In the genomic region with DNA sequence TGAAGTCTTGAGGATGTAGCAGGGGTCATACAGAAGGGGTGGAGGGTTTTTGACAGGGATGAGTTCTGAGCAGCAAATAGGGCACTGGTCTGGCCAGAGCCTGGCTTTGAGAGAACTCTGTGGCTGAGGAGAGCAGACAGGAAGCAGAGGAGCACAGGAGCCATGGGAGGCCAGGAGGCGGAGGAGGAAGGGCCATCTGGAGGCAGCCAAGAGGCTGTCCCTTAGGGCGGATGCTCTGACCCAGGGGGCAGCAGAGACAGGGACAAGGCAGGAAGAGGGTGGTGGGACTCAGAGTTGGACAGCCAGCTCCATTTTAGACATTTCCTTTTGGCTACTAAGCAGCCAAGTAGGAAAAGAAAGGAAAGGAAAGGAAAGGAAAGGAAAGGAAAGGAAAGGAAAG, we compare ENCODE assay signal across 8 mouse cellular contexts. TPM values are rescaled to one million over a fixed set of nuclear protein-coding genes. Genes with fewer than 3 reads are reported as not detected.
A peak's percentile ranks its signal among the peaks of the same experiment; 100 is the strongest.
DNase-seq lines count a peak whose midpoint lies in the region; ATAC-seq and TF ChIP-seq lines count a peak whose summit lies in the region.

No protein-coding gene starts in this region.

- ATAC-seq in forebrain, embryonic 13.5 days = no peak
- no peak for ATAC-seq in forebrain, postnatal 0 days

- peaks cover 19% of the 10 kb centered on the region for H3K4me1 ChIP-seq in forebrain, embryonic 13.5 days
- peaks cover 7% of the 10 kb centered on the region; the same call in 1 of the 2 replicates for H3K4me1 ChIP-seq in forebrain, postnatal 0 days (ENCODE audit: insufficient read depth)

- 0 out of 2 replicates have a peak overlapping the region, but pooled peaks have one; percentile 5 for H3K9ac ChIP-seq in forebrain, embryonic 13.5 days
- H3K9ac ChIP-seq in forebrain, postnatal 0 days = no peak overlapping the region

- no peak overlapping the region for H3K4me3 ChIP-seq in forebrain, embryonic 13.5 days
- no peak overlapping the region for H3K4me3 ChIP-seq in forebrain, postnatal 0 days (ENCODE audit: low read depth, low read length)

- DNase-seq in forebrain, postnatal 0 days = no peak
- DNase-seq in cerebellum, adult 8-10 months = peak; percentile 60
- peak; percentile 64 to 67 for DNase-seq in heart, postnatal 14 days
- DNase-seq in liver = peak; percentile 69
- DNase-seq in left cerebral cortex, adult 9 months (ENCODE audit: low spot score in 2 of 2) = no peak
- no peak for DNase-seq in left cerebral cortex, postnatal 25 days (ENCODE audit: low spot score in 2 of 2)
- DNase-seq in retina, postnatal 1 day = no peak

- no peaks in the 10 kb centered on the region for H3K9me3 ChIP-seq in forebrain, embryonic 13.5 days (replicated peaks)
- no peaks in the 10 kb centered on the region for H3K9me3 ChIP-seq in forebrain, postnatal 0 days (ENCODE audit: low read length)

- H3K27ac ChIP-seq in forebrain, embryonic 13.5 days = no peak overlapping the region
- no peak overlapping the region for H3K27ac ChIP-seq in forebrain, postnatal 0 days (ENCODE audit: low read depth, low read length)

- TF ChIP-seq CTCF in forebrain, postnatal 0 days (IDR thresholded peaks at IDR 0.05; ENCODE audit: low read depth) = no peak

- H3K36me3 ChIP-seq in forebrain, embryonic 13.5 days (ENCODE audit: poor library complexity, severe bottlenecking) = peaks cover 28% of the 10 kb centered on the region
- peaks cover 25% of the 10 kb centered on the region for H3K36me3 ChIP-seq in forebrain, postnatal 0 days (ENCODE audit: insufficient read depth)

- H3K4me2 ChIP-seq in forebrain, embryonic 13.5 days = no peak overlapping the region
- H3K4me2 ChIP-seq in forebrain, postnatal 0 days (ENCODE audit: low read depth) = no peak overlapping the region

- WGBS in forebrain, embryonic 13.5 days = 50% methylated on average over 2 of the region's 2 CpGs
- 60% methylated on average over 2 of the region's 2 CpGs for WGBS in forebrain, postnatal 0 days

- intact Hi-C loops in heart, postnatal 14 days (cut with DNase I) = loop anchor here (5.0 kb wide), 1 partner anchor 109 kb away; a partner anchor contains a TSS
- intact Hi-C loops in left cerebral cortex, postnatal 25 days (cut with DNase I) = loop anchor here (5.0 kb wide), 1 partner anchor 109 kb away; a partner anchor contains a TSS

- H3K27me3 ChIP-seq in forebrain, embryonic 13.5 days = no peaks in the 10 kb centered on the region
- no peaks in the 10 kb centered on the region for H3K27me3 ChIP-seq in forebrain, postnatal 0 days (ENCODE audit: insufficient read depth, low read length)

RNA-seq across cellular contexts. Expression of a gene that starts 3.6 kb away (rescaled TPM):
- polyA plus RNA-seq in forebrain, embryonic 13.5 days (2015; fragmentation: Nextera tagmentation; extraction: Ambion mirVana) = 65.4 and 69.8 TPM in 2 replicates
- total RNA-seq in forebrain, postnatal 0 days (2014; rRNA removed) = 35.8 and 37.6 TPM in 2 replicates
- 74.7 and 74.9 TPM in 2 replicates for polyA plus RNA-seq in forebrain, postnatal 0 days (2015; fragmentation: Nextera tagmentation; extraction: Ambion mirVana)
- 10 to 100 TPM; 46.5 to 47.9 TPM for total RNA-seq in heart, postnatal 14 days (2021)
- total RNA-seq in left cerebral cortex, postnatal 25 days (2021) = 10 to 100 TPM; 25.4 to 30.8 TPM

RNA-seq across cellular contexts. Expression of a gene that starts 8.8 kb away (rescaled TPM):
- polyA plus RNA-seq in forebrain, embryonic 13.5 days (2015; fragmentation: Nextera tagmentation; extraction: Ambion mirVana) = 112 and 113 TPM in 2 replicates
- total RNA-seq in forebrain, postnatal 0 days (2014; rRNA removed) = 29.1 and 36.6 TPM in 2 replicates
- 52.2 and 68.3 TPM in 2 replicates for polyA plus RNA-seq in forebrain, postnatal 0 days (2015; fragmentation: Nextera tagmentation; extraction: Ambion mirVana)
- 10 to 100 TPM; 18.6 to 19.1 TPM for total RNA-seq in heart, postnatal 14 days (2021)
- 10 to 100 TPM; 19.9 to 20.2 TPM for total RNA-seq in left cerebral cortex, postnatal 25 days (2021)

RNA-seq across cellular contexts. Expression of a gene that starts 9.1 kb away (rescaled TPM):
- polyA plus RNA-seq in forebrain, embryonic 13.5 days (2015; fragmentation: Nextera tagmentation; extraction: Ambion mirVana) = 0.80 and 1.1 TPM in 2 replicates
- 0.31 and 0.38 TPM in 2 replicates for total RNA-seq in forebrain, postnatal 0 days (2014; rRNA removed)
- polyA plus RNA-seq in forebrain, postnatal 0 days (2015; fragmentation: Nextera tagmentation; extraction: Ambion mirVana) = 0.50 and 0.72 TPM in 2 replicates
- under 1 TPM in 1 of 2 experiments, not detected in 1; 0.19 TPM for total RNA-seq in heart, postnatal 14 days (2021)
- under 1 TPM; 0.37 to 0.53 TPM for total RNA-seq in left cerebral cortex, postnatal 25 days (2021)

RNA-seq across cellular contexts. Expression of a gene that starts 12.8 kb away (rescaled TPM):
- 10.5 and 11.2 TPM in 2 replicates for polyA plus RNA-seq in forebrain, embryonic 13.5 days (2015; fragmentation: Nextera tagmentation; extraction: Ambion mirVana)
- 3.5 and 6.6 TPM in 2 replicates for total RNA-seq in forebrain, postnatal 0 days (2014; rRNA removed)
- 4.4 and 4.6 TPM in 2 replicates for polyA plus RNA-seq in forebrain, postnatal 0 days (2015; fragmentation: Nextera tagmentation; extraction: Ambion mirVana)
- total RNA-seq in heart, postnatal 14 days (2021) = 1 to 10 TPM; 5.0 to 5.4 TPM
- 10 to 100 TPM in 1 of 2 experiments, 1 to 10 TPM in 1; 7.5 to 10.9 TPM for total RNA-seq in left cerebral cortex, postnatal 25 days (2021)

RNA-seq across cellular contexts. Expression of a gene that starts 36.2 kb away (rescaled TPM):
- 0.49 and 0.56 TPM in 2 replicates for polyA plus RNA-seq in forebrain, embryonic 13.5 days (2015; fragmentation: Nextera tagmentation; extraction: Ambion mirVana)
- total RNA-seq in forebrain, postnatal 0 days (2014; rRNA removed) = 0.15 and 0.86 TPM in 2 replicates
- polyA plus RNA-seq in forebrain, postnatal 0 days (2015; fragmentation: Nextera tagmentation; extraction: Ambion mirVana) = 0.31 and 0.51 TPM in 2 replicates
- under 1 TPM in 1 of 2 experiments, not detected in 1; 0.12 TPM for total RNA-seq in heart, postnatal 14 days (2021)
- total RNA-seq in left cerebral cortex, postnatal 25 days (2021) = under 1 TPM; 0.34 to 0.53 TPM

Comparison
In these comparisons a context has a peak if more than half of its experiments do, and no peak if none do; other contexts are left out.
1. DNase-seq: peak in cerebellum, adult 8-10 months (single experiment), heart, postnatal 14 days (2 of 2) and liver (single experiment); none in forebrain, postnatal 0 days (single experiment), left cerebral cortex, adult 9 months (0 of 2), left cerebral cortex, postnatal 25 days (0 of 2) and retina, postnatal 1 day (single experiment).